Mouse (Mus musculus) layer of hippocampus, adult 2 months (tissue): ENCODE results near the gene Abcc12. TPM values are rescaled to one million over a fixed set of nuclear protein-coding genes. Genes with fewer than 3 reads are reported as not detected.

Source experiments
- DNase-seq, 2 experiments: peaks; one replicate each; pipeline ENCODE4 v3.0.0; 2022; ENCODE audit warnings: low spot score in 2 of 2
- H3K27ac ChIP-seq: fragments of 200-600 bp; 2 replicates; pipeline ENCODE4 v1.8.1; 2022
- H3K4me3 ChIP-seq: fragments of 200-600 bp; 2 replicates; pipeline ENCODE4 v1.8.1; 2022; ENCODE audit warnings: mild to moderate bottlenecking
- CTCF ChIP-seq: fragments of 200-600 bp; conservative IDR thresholded peaks from 2 replicates; pipeline ENCODE4 v1.8.1; 2022; ENCODE audit warnings: antibody characterized with exemption, mild to moderate bottlenecking, moderate library complexity
- total RNA-seq, 2 experiments: library from RNA; stranded (reverse); gene quantifications; 2 replicates each; pipeline ENCODE4 v1.2.3; 2021

The Abcc12 gene
- total RNA-seq, 2 experiments from 2014 or later = 0.36 to 0.47 TPM

- no peak for DNase-seq
- Histone ChIP-seq H3K4me3 (no peak overlapping the region), H3K27ac (no peak overlapping the region)
- no peak for TF ChIP-seq CTCF
These were observed 15.2 kb upstream of the Abcc12 start for GRCm38 (mm10) chr8:86595671-86596070.

GRCm38 (mm10) chr8:86594159-86594796 is 13.8 kb upstream of the Abcc12 start:
- DNase-seq = no peak
- no peak overlapping the region for H3K27ac ChIP-seq
- no peak overlapping the region for H3K4me3 ChIP-seq
- TF ChIP-seq CTCF = no peak

- TF ChIP-seq CTCF = no peak
- H3K4me3 ChIP-seq = no peak overlapping the region
- H3K27ac ChIP-seq = no peak overlapping the region
- no peak for DNase-seq
These were observed 12.6 kb upstream of the Abcc12 start for GRCm38 (mm10) chr8:86593099-86593498.

DNA sequence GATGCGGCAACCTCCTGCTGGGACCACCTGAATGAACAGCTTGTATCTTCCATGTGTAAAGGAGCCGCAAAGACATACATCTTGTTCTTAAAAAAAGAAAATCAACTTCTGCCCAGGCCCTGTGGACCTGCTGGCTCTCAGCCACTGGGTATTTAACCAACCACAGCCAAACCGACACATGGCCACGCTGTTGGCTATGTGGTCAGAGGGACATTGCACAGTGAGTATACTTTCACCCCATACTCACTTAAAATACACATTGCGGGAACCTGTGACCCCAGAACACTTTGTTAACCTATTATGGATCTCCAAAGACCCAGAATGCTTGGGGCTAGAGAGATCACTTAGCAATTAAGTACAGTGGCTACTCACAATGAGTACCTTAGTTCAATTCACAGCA is 7.9 kb upstream of the Abcc12 start:
- DNase-seq = no peak
- H3K27ac ChIP-seq = no peak overlapping the region
- no peak overlapping the region for H3K4me3 ChIP-seq
- no peak for TF ChIP-seq CTCF

GRCm38 (mm10) chr8:86586642-86587041 is 6.2 kb upstream of the Abcc12 start:
- no peak for DNase-seq
- peak; percentile 59 for TF ChIP-seq CTCF
- Histone ChIP-seq H3K27ac (no peak overlapping the region), H3K4me3 (no peak overlapping the region)

GRCm38 (mm10) chr8:86586058-86586457 is 5.6 kb upstream of the Abcc12 start:
- no peak for TF ChIP-seq CTCF
- DNase-seq = no peak
- peak overlapping the region; percentile 91 for H3K27ac ChIP-seq
- H3K4me3 ChIP-seq = no peak overlapping the region; the same call in 1 of the 2 replicates

GRCm38 (mm10) chr8:86585532-86585931 is 5.0 kb upstream of the Abcc12 start:
- peak overlapping the region; percentile 70 for H3K4me3 ChIP-seq
- TF ChIP-seq CTCF = peak; percentile 82
- H3K27ac ChIP-seq = peak overlapping the region; percentile 91
- DNase-seq = peak; percentile 76 to 79

DNA sequence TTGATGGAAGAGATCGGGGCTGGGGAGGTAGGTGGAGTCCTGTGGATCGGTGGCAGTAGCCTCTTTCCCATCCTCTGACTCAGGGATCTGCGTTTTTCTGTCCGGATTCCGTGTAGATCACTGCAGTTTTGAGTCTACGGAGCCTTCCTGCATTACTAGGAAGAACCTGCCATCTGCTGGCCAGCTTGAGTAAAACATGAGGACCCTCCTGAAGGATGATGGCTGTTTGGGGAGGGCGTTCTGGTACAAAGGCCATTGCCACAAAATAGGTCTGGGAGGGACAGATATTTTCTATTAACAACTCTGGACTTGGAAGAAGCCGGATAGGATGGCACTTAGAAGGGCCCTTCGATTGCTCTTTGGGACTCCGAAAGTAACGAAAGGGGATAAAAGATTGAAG is 4.6 kb upstream of the Abcc12 start:
- peak overlapping the region; percentile 70 for H3K4me3 ChIP-seq
- DNase-seq = peak; percentile 86 to 87
- peak overlapping the region; percentile 91 for H3K27ac ChIP-seq
- TF ChIP-seq CTCF = peak; percentile 73

GRCm38 (mm10) chr8:86581921-86582331 is 1.4 kb upstream of the Abcc12 start:
- peak; percentile 75 for TF ChIP-seq CTCF
- DNase-seq = peak in 1 of 2 experiments; percentile 28
- H3K27ac ChIP-seq = peak overlapping the region; percentile 0; the same call in 1 of the 2 replicates
- no peak overlapping the region for H3K4me3 ChIP-seq

DNA sequence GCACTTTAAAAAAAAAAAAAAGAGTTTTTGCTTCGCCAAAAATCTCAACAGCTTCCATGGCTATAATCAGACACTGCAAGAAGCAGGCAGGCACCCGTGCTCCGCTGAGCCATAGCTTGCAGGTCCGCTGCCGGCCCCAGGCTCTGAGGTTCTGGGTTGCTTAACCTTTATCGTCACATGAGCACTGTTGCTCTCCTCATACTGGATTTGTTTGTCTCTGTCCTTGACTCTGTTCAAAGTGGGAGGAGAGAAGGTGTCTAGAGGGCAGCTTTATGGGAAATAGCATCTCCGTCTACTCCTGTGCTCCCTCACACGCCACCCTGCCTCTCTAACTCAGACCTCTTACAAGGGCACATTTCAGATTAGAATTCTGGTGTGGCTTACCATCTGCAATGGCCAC is 1.8 kb downstream of the Abcc12 start:
- TF ChIP-seq CTCF = no peak
- Histone ChIP-seq H3K4me3 (no peak overlapping the region), H3K27ac (peak overlapping the region; percentile 72)
- DNase-seq = no peak

DNA sequence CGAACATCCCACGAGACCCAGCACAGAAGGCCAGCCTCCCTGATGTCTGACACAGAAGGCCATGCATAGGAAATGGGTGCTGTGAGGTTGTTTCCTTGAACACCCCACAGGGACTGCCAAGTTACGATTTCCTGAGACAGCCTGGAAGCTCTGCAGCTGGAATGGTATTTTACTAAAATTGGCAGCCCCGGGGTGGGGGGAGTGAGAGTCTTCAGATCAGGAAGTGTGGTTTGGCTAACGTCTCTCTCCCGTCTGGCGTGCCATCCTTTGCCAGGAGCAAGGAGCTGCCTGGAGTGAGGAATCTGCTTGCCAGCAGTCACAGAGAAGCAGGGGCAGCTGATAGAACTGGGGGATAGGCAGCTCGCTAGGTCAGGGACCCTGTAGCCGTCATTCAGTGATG is 2.4 kb downstream of the Abcc12 start:
- Histone ChIP-seq H3K4me3 (no peak overlapping the region), H3K27ac (peak overlapping the region; percentile 72)
- no peak for TF ChIP-seq CTCF
- peak; percentile 59 to 79 for DNase-seq

GRCm38 (mm10) chr8:86577547-86577946 is 2.9 kb downstream of the Abcc12 start:
- no peak for TF ChIP-seq CTCF
- Histone ChIP-seq H3K4me3 (no peak overlapping the region), H3K27ac (peak overlapping the region; percentile 72)
- DNase-seq = no peak

- Histone ChIP-seq H3K4me3 (no peak overlapping the region), H3K27ac (no peak overlapping the region)
- TF ChIP-seq CTCF = no peak
- DNase-seq = no peak
These were observed 16.8 kb downstream of the Abcc12 start for GRCm38 (mm10) chr8:86563674-86564073.

- TF ChIP-seq CTCF = no peak
- Histone ChIP-seq H3K4me3 (no peak overlapping the region), H3K27ac (no peak overlapping the region)
- no peak for DNase-seq
These were observed 18.7 kb downstream of the Abcc12 start for GRCm38 (mm10) chr8:86561737-86562136.

GRCm38 (mm10) chr8:86560688-86561065 is 19.8 kb downstream of the Abcc12 start:
- Histone ChIP-seq H3K27ac (no peak overlapping the region), H3K4me3 (no peak overlapping the region)
- DNase-seq = no peak
- TF ChIP-seq CTCF = no peak
